Mouse (Mus musculus) intestine, postnatal 0 days (tissue): Measurements from ENCODE around the gene 3110082I17Rik. TPM values are rescaled to one million over a fixed set of nuclear protein-coding genes. Genes with fewer than 3 reads are reported as not detected.

ENCODE experiments used
- ATAC-seq: fragments of 200-750 bp; cut with Nextera tagmentation; 2 replicates; pipeline ENCODE4 v1.8.0; 2017; ENCODE audit warnings: mild to moderate bottlenecking, moderate TSS enrichment, moderate library complexity
- H3K27ac ChIP-seq: fragments of 300-500 bp; sonication (generic); 2 replicates; pipeline ENCODE4 v1.5.1; 2014; ENCODE audit warnings: mild to moderate bottlenecking, low read depth, low read length, moderate library complexity
- H3K27me3 ChIP-seq: fragments of 300-500 bp; sonication (generic); replicated peaks from 2 replicates; pipeline ENCODE4 v1.6.1; 2014; ENCODE audit warnings: low read length, mixed read lengths; ENCODE audit not compliant: control insufficient read depth, insufficient read depth
- H3K36me3 ChIP-seq: fragments of 300-500 bp; sonication (generic); 2 replicates; pipeline ENCODE4 v1.6.1; 2014; ENCODE audit warnings: mild to moderate bottlenecking, moderate library complexity; ENCODE audit not compliant: control insufficient read depth, insufficient read depth
- H3K4me1 ChIP-seq: fragments of 300-500 bp; sonication (generic); replicated peaks from 2 replicates; pipeline ENCODE4 v1.6.1; 2014; ENCODE audit warnings: antibody characterized with exemption, low read length, mixed read lengths; ENCODE audit not compliant: control insufficient read depth, insufficient read depth
- H3K4me2 ChIP-seq: fragments of 300-500 bp; sonication (generic); replicated peaks from 2 replicates; pipeline ENCODE4 v1.6.1; 2014; ENCODE audit warnings: low read depth, mild to moderate bottlenecking, moderate library complexity
- H3K4me3 ChIP-seq: fragments of 300-500 bp; sonication (generic); 2 replicates; pipeline ENCODE4 v1.5.1; 2014; ENCODE audit warnings: low read depth, low read length
- H3K9ac ChIP-seq: fragments of 300-500 bp; sonication (generic); 2 replicates; pipeline ENCODE4 v1.6.1; 2014; ENCODE audit warnings: mild to moderate bottlenecking, low read depth, low read length
- H3K9me3 ChIP-seq: fragments of 300-500 bp; sonication (generic); 2 replicates; pipeline ENCODE4 v1.6.1; 2016; ENCODE audit warnings: mixed run types; ENCODE audit not compliant: control insufficient read depth
- CTCF ChIP-seq: sonication (generic); IDR thresholded peaks from 2 replicates; pipeline ENCODE4 v1.5.1; 2016; ENCODE audit warnings: low read depth, mild to moderate bottlenecking, control low read depth, antibody characterized with exemption, moderate library complexity
- WGBS: fragments of 180-500 bp; shearing (Covaris S2); extraction: QIAGEN DNeasy Blood & Tissue Kit; methylation state at CpG from one replicate; pipeline ENCODE4 v1.1.7; 2014; 5-methylcytosine and 5-hydroxymethylcytosine counted together
- polyA plus RNA-seq: library from polyadenylated mRNA; unstranded; fragments of >200 nt; fragmentation: Nextera tagmentation; extraction: Ambion mirVana; gene quantifications from 2 replicates; pipeline ENCODE4 v1.2.1, GENCODE M21; 2015

The 3110082I17Rik gene
- polyA plus RNA-seq: 8.3 and 8.5 TPM in 2 replicates

DNA sequence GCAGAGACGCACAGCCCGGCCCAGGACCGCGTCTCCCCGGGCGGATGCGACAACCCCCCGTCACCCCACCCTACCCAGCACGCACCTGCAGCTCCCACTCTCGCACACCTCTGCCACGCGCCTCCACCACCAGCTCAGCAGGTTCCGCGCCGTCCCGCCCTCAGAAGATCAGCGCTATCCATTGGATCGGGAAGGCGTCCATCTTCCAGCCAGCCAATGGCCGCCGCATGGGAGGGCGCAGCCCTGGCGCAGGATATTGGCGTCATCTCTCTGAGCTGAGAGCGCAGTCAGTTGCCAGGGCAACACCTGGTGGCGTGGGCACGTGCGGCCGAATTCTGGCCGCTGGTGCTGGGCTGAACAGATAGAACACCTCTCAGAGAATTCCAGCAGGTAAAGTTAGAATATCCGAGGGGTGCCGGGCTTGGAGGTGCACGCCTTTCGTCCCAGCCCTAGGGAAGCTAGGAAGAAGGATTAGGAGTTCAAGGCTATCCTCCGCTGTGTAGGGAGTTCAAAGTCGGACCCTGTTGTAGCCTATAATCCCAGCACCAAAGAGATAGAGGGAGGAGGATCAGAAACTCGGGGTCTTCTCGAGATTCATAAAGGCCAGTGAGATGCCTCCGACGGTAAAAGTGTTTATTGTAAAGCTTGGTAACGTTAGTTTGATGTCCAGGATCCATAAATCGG, at the start of gene 3110082I17Rik:
Gene 3110082I17Rik, minus strand, starts transcription at position 144 of the 684 bp plus-strand sequence.
- no peaks in the 10 kb centered on the region for H3K36me3 ChIP-seq
- ATAC-seq: peak; percentile 99
- H3K27me3 ChIP-seq: no peaks in the 10 kb centered on the region
- no peak for TF ChIP-seq CTCF
- peak within 1 kb of the TSS; percentile 90 for H3K4me2 ChIP-seq
- H3K4me3 ChIP-seq: peak within 1 kb of the TSS; percentile 65
- H3K4me1 ChIP-seq: no peaks in the 10 kb centered on the region
- 3% methylated on average over 40 of the region's 42 CpGs for WGBS
- no peak within 1 kb of the TSS for H3K27ac ChIP-seq
- no peaks in the 10 kb centered on the region for H3K9me3 ChIP-seq
- H3K9ac ChIP-seq: peak within 1 kb of the TSS; percentile 58

DNA sequence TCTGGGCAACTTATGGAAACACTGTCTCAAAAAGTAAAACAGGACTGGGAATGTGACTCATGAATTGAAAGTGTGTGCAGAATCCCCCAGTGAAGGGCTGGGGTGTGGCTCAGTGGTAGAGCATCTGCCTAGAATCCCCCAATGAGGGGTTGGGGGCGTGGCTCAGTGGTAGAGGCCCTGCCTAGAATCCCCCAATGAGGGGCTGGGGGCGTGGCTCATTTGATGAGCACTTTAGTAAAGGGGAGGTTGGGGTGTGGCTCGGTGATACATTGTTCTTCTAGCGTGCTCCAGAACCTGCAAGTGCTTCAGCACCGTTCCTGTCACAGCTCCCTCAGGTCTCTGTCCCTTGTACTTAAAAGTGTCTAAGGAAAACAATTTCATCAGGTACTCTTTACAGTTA, 45.9 kb upstream of the 3110082I17Rik start:
- 19% methylated on average over 5 of the region's 5 CpGs for WGBS
- H3K4me2 ChIP-seq: no peak overlapping the region
- no peaks in the 10 kb centered on the region for H3K4me1 ChIP-seq
- no peak for TF ChIP-seq CTCF
- no peak overlapping the region for H3K4me3 ChIP-seq
- peaks cover 21% of the 10 kb centered on the region; the same call in 1 of the 2 replicates for H3K27me3 ChIP-seq
- H3K9me3 ChIP-seq: no peaks in the 10 kb centered on the region
- no peak for ATAC-seq
- H3K27ac ChIP-seq: no peak overlapping the region
- H3K9ac ChIP-seq: no peak overlapping the region
- no peaks in the 10 kb centered on the region for H3K36me3 ChIP-seq

DNA sequence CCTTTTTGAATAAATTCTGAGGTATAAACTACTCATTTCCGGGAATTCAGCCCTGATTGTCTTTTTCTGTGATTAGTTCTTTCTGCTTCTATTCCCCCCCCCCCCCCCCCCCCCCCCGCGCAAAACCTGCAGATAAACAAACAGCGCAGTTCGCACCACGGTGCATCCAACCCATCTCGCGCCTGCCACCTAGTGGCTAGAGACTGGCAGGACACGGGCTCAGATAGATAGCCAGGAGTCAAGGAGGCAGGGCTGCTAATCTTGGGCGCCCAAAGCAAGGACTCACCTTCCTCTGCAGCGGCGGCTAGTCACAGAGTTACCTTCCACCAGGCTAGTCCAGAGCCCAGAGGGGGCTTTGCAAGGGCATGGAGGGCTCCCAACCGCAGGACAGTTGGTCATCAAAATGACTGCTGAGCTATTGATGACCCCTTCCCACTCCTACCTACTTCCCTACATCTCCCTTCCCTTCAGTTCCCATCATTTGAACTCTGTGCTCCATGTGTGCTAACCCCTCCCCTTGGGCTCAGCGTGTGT, 44.8 kb upstream of the 3110082I17Rik start:
- Histone ChIP-seq H3K27me3 (peaks cover 18% of the 10 kb centered on the region; the same call in 1 of the 2 replicates), H3K4me2 (no peak overlapping the region), H3K4me3 (no peak overlapping the region), H3K27ac (no peak overlapping the region), H3K36me3 (no peaks in the 10 kb centered on the region), H3K4me1 (no peaks in the 10 kb centered on the region), H3K9ac (no peak overlapping the region), H3K9me3 (no peaks in the 10 kb centered on the region)
- peak; percentile 85 for TF ChIP-seq CTCF
- WGBS: 3% methylated on average over 12 of the region's 14 CpGs
- peak; percentile 51; the same call in 1 of the 2 replicates for ATAC-seq

GRCm38 (mm10) chr5:139502281-139502680, 42.0 kb upstream of the 3110082I17Rik start:
- Histone ChIP-seq H3K9ac (no peak overlapping the region), H3K4me1 (no peaks in the 10 kb centered on the region), H3K4me3 (no peak overlapping the region), H3K4me2 (no peak overlapping the region), H3K27ac (no peak overlapping the region), H3K27me3 (peaks cover 7% of the 10 kb centered on the region; the same call in 1 of the 2 replicates), H3K9me3 (no peaks in the 10 kb centered on the region), H3K36me3 (no peaks in the 10 kb centered on the region)
- WGBS: 83% methylated on average over 14 of the region's 14 CpGs
- no peak for TF ChIP-seq CTCF
- no peak for ATAC-seq

DNA sequence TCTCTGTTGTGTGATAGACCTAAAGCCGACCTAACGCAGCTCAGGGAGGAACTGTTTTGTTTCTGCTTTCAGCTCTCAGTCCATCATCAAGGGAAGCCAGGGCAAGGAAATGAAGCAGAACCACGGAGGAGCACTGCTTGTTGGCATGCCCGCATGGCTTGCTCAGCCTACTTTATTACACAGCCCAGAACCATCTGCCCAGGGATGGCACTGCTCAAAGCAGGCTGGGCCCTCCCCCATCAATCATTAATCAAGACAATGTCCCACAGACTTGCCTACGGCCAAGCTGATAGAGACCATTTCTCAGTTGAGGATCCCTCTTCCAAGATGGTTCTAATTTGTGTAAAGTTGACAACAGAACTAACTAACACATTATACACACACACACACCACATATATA, 38.5 kb upstream of the 3110082I17Rik start:
- Histone ChIP-seq H3K9me3 (no peaks in the 10 kb centered on the region), H3K9ac (no peak overlapping the region), H3K27me3 (peaks cover 6% of the 10 kb centered on the region; the same call in 1 of the 2 replicates), H3K4me2 (no peak overlapping the region), H3K36me3 (no peaks in the 10 kb centered on the region), H3K27ac (no peak overlapping the region), H3K4me1 (no peaks in the 10 kb centered on the region), H3K4me3 (no peak overlapping the region)
- WGBS: 34% methylated on average over 5 of the region's 5 CpGs
- TF ChIP-seq CTCF: no peak
- ATAC-seq: no peak

- Histone ChIP-seq H3K27me3 (peaks cover 6% of the 10 kb centered on the region; the same call in 1 of the 2 replicates), H3K4me3 (no peak overlapping the region), H3K27ac (no peak overlapping the region), H3K9ac (no peak overlapping the region), H3K4me2 (no peak overlapping the region), H3K4me1 (no peaks in the 10 kb centered on the region), H3K36me3 (no peaks in the 10 kb centered on the region), H3K9me3 (no peaks in the 10 kb centered on the region)
- ATAC-seq: no peak
- WGBS: 52% methylated on average over 5 of the region's 5 CpGs
- TF ChIP-seq CTCF: peak; percentile 32
These were observed 36.6 kb upstream of the 3110082I17Rik start for GRCm38 (mm10) chr5:139496939-139497338.
